In the genomic region with DNA sequence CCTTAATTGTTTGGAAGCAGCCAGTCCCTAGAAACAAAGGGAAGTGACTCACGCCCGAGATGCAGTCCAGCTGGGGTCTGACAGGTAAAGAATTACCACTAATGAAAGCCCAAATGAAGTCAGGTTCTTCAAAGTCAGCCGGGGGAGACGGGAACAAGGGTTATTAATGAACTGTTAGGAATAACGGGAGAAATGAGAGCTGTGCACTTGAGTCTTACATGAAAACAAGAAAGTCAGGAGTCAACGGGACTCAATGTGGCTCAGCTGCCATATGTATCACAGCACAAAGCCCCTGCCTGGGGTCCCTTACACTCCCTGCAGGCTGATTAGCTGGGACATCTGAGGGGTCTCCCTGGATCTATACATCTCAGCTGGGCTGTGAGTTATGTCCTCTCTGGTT, we compare ENCODE assay signal across 17 mouse cellular contexts.
DNase-seq lines count a peak whose midpoint lies in the region; ATAC-seq and TF ChIP-seq lines count a peak whose summit lies in the region.
"Had no signal": no experiment of that assay in that cellular context is flagged by ENCODE, and none has a peak within 500 bp of the region (broad histone marks: within the 10 kb centered on the region; RNA-seq: fewer than 3 reads in every experiment).

No protein-coding gene starts in this region.

- WGBS in forebrain, embryonic 11.5 days = 41% methylated on average over 6 of the region's 6 CpGs
- 32% methylated on average over 6 of the region's 6 CpGs for WGBS in forebrain, postnatal 0 days
- WGBS in kidney, postnatal 0 days = 7% methylated on average over 6 of the region's 6 CpGs
- WGBS in hindbrain, embryonic 15.5 days = 21% methylated on average over 6 of the region's 6 CpGs
- 14% methylated on average over 6 of the region's 6 CpGs for WGBS in neural tube, embryonic 15.5 days
- WGBS in cerebellum, adult 2 months = 75% methylated on average over 6 of the region's 6 CpGs

- TF ChIP-seq POLR2A in cerebellum, adult 2 months (IDR thresholded peaks at IDR 0.05; ENCODE audit: borderline replicate concordance, insufficient read depth, low read length) = no peak

- H3K4me2 ChIP-seq in forebrain, embryonic 11.5 days (ENCODE audit: low read depth, low read length, severe bottlenecking) = no peak overlapping the region
- H3K4me2 ChIP-seq in forebrain, postnatal 0 days (ENCODE audit: low read depth) = no peak overlapping the region
- H3K4me2 ChIP-seq in kidney, postnatal 0 days (ENCODE audit: low read length) = no peak overlapping the region
- H3K4me2 ChIP-seq in hindbrain, embryonic 15.5 days = 0 out of 2 replicates have a peak overlapping the region, but pooled peaks have one; percentile 15
- H3K4me2 ChIP-seq in neural tube, embryonic 15.5 days = peak overlapping the region; percentile 20
- H3K4me2 ChIP-seq: embryonic facial prominence, embryonic 13.5 days; liver, embryonic 12.5 days had no signal

- no peak for ATAC-seq in forebrain, embryonic 11.5 days (replicated peaks; ENCODE audit: low FRiP score)
- ATAC-seq in forebrain, postnatal 0 days = no peak
- ATAC-seq in kidney, postnatal 0 days (replicated peaks; ENCODE audit: low FRiP score, low read depth) = no peak; the same call in 1 of the 2 replicates
- no peak for ATAC-seq in hindbrain, embryonic 15.5 days (ENCODE audit: low FRiP score, low read depth)
- no peak for ATAC-seq in neural tube, embryonic 15.5 days (ENCODE audit: low FRiP score)
- no peak for ATAC-seq in megakaryocyte-erythroid progenitor cell, adult 5-6 weeks (replicated peaks; ENCODE audit: low FRiP score, low TSS enrichment, poor library complexity, severe bottlenecking)
- ATAC-seq: CD4-positive, CD25-positive, alpha-beta regulatory T cell, adult 4 months; liver, embryonic 12.5 days had no signal

- no peak for TF ChIP-seq CTCF in forebrain, postnatal 0 days (IDR thresholded peaks at IDR 0.05; ENCODE audit: low read depth)
- no peak for TF ChIP-seq CTCF in kidney, postnatal 0 days (IDR thresholded peaks at IDR 0.05; ENCODE audit: low read depth)
- TF ChIP-seq CTCF in cerebellum, adult 2 months (IDR thresholded peaks at IDR 0.05; ENCODE audit: borderline replicate concordance, insufficient read depth, low read depth, low read length) = no peak

- H3K9me3 ChIP-seq in forebrain, embryonic 11.5 days (ENCODE audit: control insufficient read depth, low read length) = no peaks in the 10 kb centered on the region
- H3K9me3 ChIP-seq in forebrain, postnatal 0 days (ENCODE audit: low read length) = no peaks in the 10 kb centered on the region
- no peaks in the 10 kb centered on the region for H3K9me3 ChIP-seq in kidney, postnatal 0 days (replicated peaks; ENCODE audit: low read length)
- no peaks in the 10 kb centered on the region for H3K9me3 ChIP-seq in hindbrain, embryonic 15.5 days
- no peaks in the 10 kb centered on the region for H3K9me3 ChIP-seq in neural tube, embryonic 15.5 days (replicated peaks)
- H3K9me3 ChIP-seq: embryonic facial prominence, embryonic 13.5 days; G1E; liver, embryonic 12.5 days had no signal

- H3K4me3 ChIP-seq in forebrain, embryonic 11.5 days (ENCODE audit: low read depth, low read length) = no peak overlapping the region
- no peak overlapping the region for H3K4me3 ChIP-seq in forebrain, postnatal 0 days (ENCODE audit: low read depth, low read length)
- H3K4me3 ChIP-seq in kidney, postnatal 0 days (replicated peaks; ENCODE audit: low read depth, low read length) = no peak overlapping the region
- no peak overlapping the region for H3K4me3 ChIP-seq in hindbrain, embryonic 15.5 days
- no peak overlapping the region for H3K4me3 ChIP-seq in neural tube, embryonic 15.5 days (replicated peaks)
- no peak overlapping the region for H3K4me3 ChIP-seq in cerebellum, adult 2 months (replicated peaks; ENCODE audit: insufficient read depth, low read depth, low read length)
- H3K4me3 ChIP-seq: embryonic facial prominence, embryonic 13.5 days; liver, embryonic 12.5 days had no signal

- H3K27ac ChIP-seq in forebrain, embryonic 11.5 days (ENCODE audit: low read depth, low read length) = no peak overlapping the region
- no peak overlapping the region for H3K27ac ChIP-seq in forebrain, postnatal 0 days (ENCODE audit: low read depth, low read length)
- no peak overlapping the region for H3K27ac ChIP-seq in kidney, postnatal 0 days
- H3K27ac ChIP-seq in hindbrain, embryonic 15.5 days (replicated peaks) = no peak overlapping the region
- H3K27ac ChIP-seq in neural tube, embryonic 15.5 days (replicated peaks) = no peak overlapping the region
- no peak overlapping the region for H3K27ac ChIP-seq in cerebellum, adult 2 months (ENCODE audit: insufficient read depth, low read length)
- H3K27ac ChIP-seq: embryonic facial prominence, embryonic 13.5 days; liver, embryonic 12.5 days had no signal

- H3K27me3 ChIP-seq in forebrain, embryonic 11.5 days (ENCODE audit: control insufficient read depth, insufficient read depth, low read length) = no peaks in the 10 kb centered on the region
- no peaks in the 10 kb centered on the region for H3K27me3 ChIP-seq in forebrain, postnatal 0 days (ENCODE audit: insufficient read depth, low read length)
- no peaks in the 10 kb centered on the region for H3K27me3 ChIP-seq in kidney, postnatal 0 days (ENCODE audit: insufficient read depth, low read length)
- no peaks in the 10 kb centered on the region for H3K27me3 ChIP-seq in hindbrain, embryonic 15.5 days
- H3K27me3 ChIP-seq in neural tube, embryonic 15.5 days (replicated peaks) = 0 out of 2 replicates have a peak, but pooled peaks cover 2% of the 10 kb centered on the region
- H3K27me3 ChIP-seq in cerebellum, adult 2 months (ENCODE audit: control insufficient read depth, insufficient read depth, low read length) = no peaks in the 10 kb centered on the region
- H3K27me3 ChIP-seq: embryonic facial prominence, embryonic 13.5 days; liver, embryonic 12.5 days had no signal

- no peaks in the 10 kb centered on the region for H3K36me3 ChIP-seq in forebrain, embryonic 11.5 days (ENCODE audit: control insufficient read depth, insufficient read depth, low read length)
- no peaks in the 10 kb centered on the region for H3K36me3 ChIP-seq in forebrain, postnatal 0 days (ENCODE audit: insufficient read depth)
- H3K36me3 ChIP-seq in kidney, postnatal 0 days (ENCODE audit: insufficient read depth, low read length) = no peaks in the 10 kb centered on the region
- no peaks in the 10 kb centered on the region for H3K36me3 ChIP-seq in hindbrain, embryonic 15.5 days
- H3K36me3 ChIP-seq in neural tube, embryonic 15.5 days = no peaks in the 10 kb centered on the region
- H3K36me3 ChIP-seq: embryonic facial prominence, embryonic 13.5 days; G1E; liver, embryonic 12.5 days had no signal

- H3K9ac ChIP-seq in forebrain, embryonic 11.5 days (ENCODE audit: low read length) = no peak overlapping the region
- H3K9ac ChIP-seq in forebrain, postnatal 0 days = no peak overlapping the region
- H3K9ac ChIP-seq in kidney, postnatal 0 days (ENCODE audit: low read depth, low read length) = no peak overlapping the region
- no peak overlapping the region for H3K9ac ChIP-seq in hindbrain, embryonic 15.5 days
- H3K9ac ChIP-seq in neural tube, embryonic 15.5 days (replicated peaks) = no peak overlapping the region
- H3K9ac ChIP-seq: embryonic facial prominence, embryonic 13.5 days; liver, embryonic 12.5 days had no signal

- peak; percentile 50 for DNase-seq in forebrain, embryonic 11.5 days (ENCODE audit: low spot score)
- DNase-seq in forebrain, postnatal 0 days = no peak
- peak; percentile 76 for DNase-seq in kidney, postnatal 0 days (ENCODE audit: low spot score)
- no peak for DNase-seq in kidney, adult 8-10 months
- DNase-seq in cerebellum, adult 2 months = no peak
- DNase-seq: cerebellum, postnatal 25 days; gastrocnemius, postnatal 10 days; heart, postnatal 10 days; right cerebral cortex, postnatal 4 days; thymus, postnatal 14 days had no signal

- no peaks in the 10 kb centered on the region for H3K4me1 ChIP-seq in forebrain, embryonic 11.5 days (replicated peaks; ENCODE audit: control insufficient read depth, insufficient read depth, low read length)
- no peaks in the 10 kb centered on the region for H3K4me1 ChIP-seq in forebrain, postnatal 0 days (ENCODE audit: insufficient read depth)
- H3K4me1 ChIP-seq in kidney, postnatal 0 days (replicated peaks; ENCODE audit: insufficient read depth, low read length) = no peaks in the 10 kb centered on the region
- peaks cover 14% of the 10 kb centered on the region for H3K4me1 ChIP-seq in hindbrain, embryonic 15.5 days (replicated peaks)
- peaks cover 7% of the 10 kb centered on the region; the same call in 1 of the 2 replicates for H3K4me1 ChIP-seq in neural tube, embryonic 15.5 days
- H3K4me1 ChIP-seq in cerebellum, adult 2 months (ENCODE audit: control insufficient read depth, insufficient read depth, low read length) = no peaks in the 10 kb centered on the region
- H3K4me1 ChIP-seq: liver, embryonic 12.5 days had no signal

Comparison
In these comparisons a context has a peak if more than half of its experiments do, and no peak if none do; other contexts are left out.
1. DNase-seq: peak in forebrain, embryonic 11.5 days (single experiment) and kidney, postnatal 0 days (single experiment); none in forebrain, postnatal 0 days (single experiment), kidney, adult 8-10 months (0 of 2) and cerebellum, adult 2 months (0 of 2).
2. H3K4me2 ChIP-seq: peak in hindbrain, embryonic 15.5 days (single experiment) and neural tube, embryonic 15.5 days (single experiment); none in forebrain, embryonic 11.5 days (single experiment), forebrain, postnatal 0 days (single experiment) and kidney, postnatal 0 days (single experiment).